Mouse (Mus musculus): ENCODE results near the gene Zfp580.
"Not testable (repeated sequence)": the region's sequence is repeated elsewhere in the genome, so short reads cannot be mapped to it uniquely, and the experiment has no call there.

Gene Zfp580

GRCm38 (mm10) chr7:5051193-5052192, at the start of gene Zfp580:
Zfp580 (plus strand) TSS chr7:5051538.
- peak; percentile 71 to 75 for DNase-seq (ENCODE audit: low spot score in 2 of 2)

GRCm38 (mm10) chr7:5002876-5003275, 48.5 kb upstream of the Zfp580 start:
- not testable (repeated sequence) for DNase-seq (ENCODE audit: low spot score in 2 of 2)

- DNase-seq (ENCODE audit: low spot score in 2 of 2), result no peak
These were observed 43.1 kb upstream of the Zfp580 start for GRCm38 (mm10) chr7:5008229-5008628.

GRCm38 (mm10) chr7:5012681-5013513, 38.4 kb upstream of the Zfp580 start:
- no peak for DNase-seq (ENCODE audit: low spot score in 2 of 2)

GRCm38 (mm10) chr7:5014251-5015117, 36.9 kb upstream of the Zfp580 start, which contains the start of the genes Zfp524 and Fiz1:
Zfp524 (plus strand) TSS chr7:5014415.
Fiz1 (minus strand) TSS chr7:5014697.
- peak; percentile 91 to 97 for DNase-seq (ENCODE audit: low spot score in 2 of 2)

GRCm38 (mm10) chr7:5015118-5016001, 36.0 kb upstream of the Zfp580 start, which contains the start of gene Gm44973:
Gm44973 (plus strand) TSS chr7:5015496.
- peak; percentile 79 to 82 for DNase-seq (ENCODE audit: low spot score in 2 of 2)

DNA sequence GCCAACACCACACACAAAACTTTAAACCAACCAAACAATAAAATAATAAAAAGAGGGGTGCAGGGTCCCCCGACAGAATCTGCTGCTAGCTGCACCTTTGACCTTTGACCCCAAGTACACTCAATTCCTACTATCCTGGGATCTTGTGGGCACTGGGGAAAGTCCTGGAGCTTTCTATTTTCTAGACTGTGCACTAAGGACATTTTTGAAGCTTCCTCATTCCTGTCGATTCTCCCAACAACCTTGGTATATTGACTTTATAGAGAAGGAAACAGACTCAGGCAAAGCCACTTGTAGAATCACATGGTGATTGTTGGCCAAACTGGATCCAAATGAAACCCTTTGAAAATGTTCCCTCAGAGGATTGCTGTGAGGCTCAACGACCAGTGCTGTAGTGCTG, 35.3 kb upstream of the Zfp580 start:
- DNase-seq (ENCODE audit: low spot score in 2 of 2), result no peak

DNA sequence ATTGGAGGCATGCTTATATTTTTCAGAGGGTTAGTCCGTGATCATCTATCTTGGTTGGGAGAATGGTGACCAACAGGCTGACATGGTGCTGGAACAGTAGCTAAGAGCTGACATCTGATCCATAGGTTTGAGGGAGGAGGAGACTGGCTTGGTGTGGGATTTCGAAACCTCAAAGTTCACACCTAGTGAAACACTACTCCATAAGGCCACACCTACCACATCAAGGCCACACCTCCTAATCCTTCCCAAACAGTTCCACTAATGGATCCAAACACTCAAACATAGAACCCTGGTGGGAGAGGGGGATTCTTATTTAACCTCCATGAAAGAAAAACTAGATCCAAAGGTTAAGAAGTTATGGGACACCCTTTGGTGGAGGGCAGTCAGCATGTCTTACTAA, 34.4 kb upstream of the Zfp580 start:
- no peak for DNase-seq (ENCODE audit: low spot score in 2 of 2)

DNA sequence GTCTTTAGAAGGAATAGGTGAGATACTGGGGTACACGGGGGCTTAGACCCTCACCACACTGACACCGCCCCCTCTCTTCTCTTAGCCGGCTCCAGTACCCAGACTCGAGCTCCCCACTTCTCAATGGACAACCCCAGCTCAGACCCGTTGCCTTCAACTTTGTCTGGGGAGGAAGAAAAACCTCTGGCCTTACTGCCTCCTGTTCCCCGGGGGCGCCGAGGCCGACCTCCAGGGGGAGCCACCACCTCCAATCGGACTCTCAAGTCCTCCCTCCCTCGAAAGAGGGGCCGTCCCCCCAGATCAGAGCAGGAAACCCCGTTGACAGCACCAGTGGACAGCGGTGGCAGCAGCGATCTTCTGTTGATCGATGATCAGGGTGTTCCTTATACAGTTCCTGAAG, 34.0 kb upstream of the Zfp580 start:
- no peak for DNase-seq (ENCODE audit: low spot score in 2 of 2)

DNA sequence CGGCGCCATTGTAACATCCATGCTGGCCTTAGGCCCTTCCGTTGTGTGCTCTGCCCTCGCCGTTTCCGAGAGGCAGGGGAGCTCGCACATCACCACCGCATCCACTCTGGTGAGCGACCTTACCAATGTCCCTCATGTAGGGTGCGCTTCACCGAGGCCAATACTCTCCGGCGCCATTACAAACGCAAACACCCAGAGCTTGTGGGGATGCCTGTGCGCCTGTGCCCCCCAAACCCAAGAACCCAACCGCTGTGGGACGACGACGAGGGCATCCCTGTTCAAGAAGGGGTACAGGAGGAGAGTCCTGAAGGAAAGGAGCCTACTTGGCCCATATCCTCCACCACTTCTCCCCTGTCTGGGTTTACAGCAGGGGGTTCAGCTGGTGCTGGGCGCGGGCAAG, 33.4 kb upstream of the Zfp580 start:
- DNase-seq (ENCODE audit: low spot score in 2 of 2), result no peak

DNA sequence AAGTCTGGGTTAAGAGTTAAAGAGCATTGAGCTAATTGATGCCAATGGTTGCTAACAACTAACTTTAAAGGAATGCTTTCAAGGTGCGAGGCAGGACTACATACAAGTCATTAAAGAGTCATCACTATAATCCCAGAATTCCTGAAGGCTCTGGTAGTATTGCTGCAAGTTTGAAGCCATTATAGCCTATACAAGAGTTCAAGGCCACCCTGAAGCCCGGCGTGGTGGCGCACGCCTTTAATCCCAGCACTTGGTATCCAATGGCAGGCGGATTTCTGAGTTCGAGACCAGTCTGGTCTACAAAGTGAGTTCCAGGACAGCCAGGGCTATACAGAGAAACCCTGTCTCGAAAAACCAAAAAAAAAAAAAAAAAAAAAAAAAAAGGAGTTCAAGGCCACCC, 31.8 kb upstream of the Zfp580 start:
- DNase-seq (ENCODE audit: low spot score in 2 of 2), result not testable (repeated sequence)

DNA sequence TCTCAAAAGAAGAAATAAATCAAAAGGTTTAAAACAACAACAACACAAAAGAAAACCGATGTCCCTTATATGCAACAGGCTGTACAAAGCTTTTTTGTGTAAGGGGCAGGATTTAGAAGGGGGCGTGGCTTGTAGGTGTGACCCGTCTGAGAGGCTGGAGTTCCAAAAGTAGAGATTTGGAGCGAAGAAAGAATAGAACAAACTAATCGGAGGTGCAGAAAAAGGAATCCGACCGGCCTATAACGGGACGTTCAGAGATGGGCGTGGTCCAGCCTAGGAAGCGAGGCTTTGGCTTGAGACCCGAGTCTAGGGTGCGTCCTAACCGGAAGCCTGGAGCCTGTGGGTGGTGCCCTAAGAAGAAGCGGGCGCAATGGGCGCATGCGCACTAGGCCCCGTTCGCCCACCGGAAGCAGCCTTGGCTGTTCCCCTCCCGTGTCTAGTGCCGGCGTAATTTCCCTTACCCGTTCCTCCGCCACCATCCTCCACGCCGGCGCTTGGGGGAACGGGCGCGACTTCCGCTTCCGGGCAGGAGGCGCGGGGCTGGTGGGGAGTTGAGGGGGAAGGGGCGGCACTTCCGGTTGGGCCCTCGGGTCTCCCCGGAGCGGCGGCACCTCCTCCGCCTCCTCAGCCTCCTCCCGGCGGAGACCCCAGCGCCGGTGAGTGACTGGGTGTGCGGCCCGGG, 31.2 kb upstream of the Zfp580 start, which contains the start of the genes Zfp865 and Ccdc106:
TSS of gene Zfp865 (plus strand) at position 377 of the 682 bp plus-strand sequence.
TSS of gene Ccdc106 (plus strand) at position 554 of the 682 bp plus-strand sequence.
- DNase-seq (ENCODE audit: low spot score in 2 of 2), result peak; percentile 99

- no peak for DNase-seq (ENCODE audit: low spot score in 2 of 2)
These were observed 30.7 kb upstream of the Zfp580 start for GRCm38 (mm10) chr7:5020685-5021084.

DNA sequence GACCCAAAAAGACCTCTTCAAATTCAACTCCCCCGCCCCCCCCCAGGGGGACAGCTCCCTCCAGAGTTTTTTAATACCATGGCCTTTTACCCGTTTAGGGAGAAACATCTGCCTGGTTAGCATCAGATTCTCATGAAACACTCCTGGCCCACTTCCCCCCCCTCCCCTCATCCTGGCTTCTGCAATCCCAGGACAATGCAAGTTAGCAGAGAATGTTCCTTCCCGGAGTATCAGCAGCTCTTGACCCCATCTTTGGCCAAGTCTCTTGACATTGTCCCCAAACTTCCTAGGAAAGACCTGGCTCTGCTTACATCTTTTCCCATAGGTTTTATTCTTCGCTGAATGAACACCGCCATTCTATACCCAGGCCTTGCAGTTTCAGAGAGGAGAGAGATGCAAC, 30.1 kb upstream of the Zfp580 start:
- DNase-seq (ENCODE audit: low spot score in 2 of 2), result no peak

- DNase-seq (ENCODE audit: low spot score in 2 of 2), result no peak
These were observed 21.8 kb upstream of the Zfp580 start for GRCm38 (mm10) chr7:5029543-5029942.

DNA sequence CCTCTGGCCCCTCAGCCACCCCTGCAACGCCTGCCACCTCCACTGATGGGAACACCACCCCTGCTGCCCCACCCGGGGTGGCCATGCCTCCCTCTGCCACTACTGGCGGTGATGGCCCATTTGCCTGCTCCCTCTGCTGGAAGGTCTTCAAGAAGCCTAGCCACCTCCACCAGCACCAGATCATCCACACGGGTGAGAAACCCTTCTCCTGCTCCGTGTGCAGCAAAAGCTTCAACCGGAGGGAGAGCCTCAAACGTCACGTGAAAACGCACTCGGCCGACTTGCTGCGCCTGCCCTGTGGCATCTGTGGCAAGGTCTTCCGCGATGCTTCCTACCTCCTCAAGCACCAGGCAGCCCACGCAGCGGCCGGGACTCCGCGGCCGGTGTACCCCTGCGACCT, 21.4 kb upstream of the Zfp580 start:
- no peak for DNase-seq (ENCODE audit: low spot score in 2 of 2)

DNA sequence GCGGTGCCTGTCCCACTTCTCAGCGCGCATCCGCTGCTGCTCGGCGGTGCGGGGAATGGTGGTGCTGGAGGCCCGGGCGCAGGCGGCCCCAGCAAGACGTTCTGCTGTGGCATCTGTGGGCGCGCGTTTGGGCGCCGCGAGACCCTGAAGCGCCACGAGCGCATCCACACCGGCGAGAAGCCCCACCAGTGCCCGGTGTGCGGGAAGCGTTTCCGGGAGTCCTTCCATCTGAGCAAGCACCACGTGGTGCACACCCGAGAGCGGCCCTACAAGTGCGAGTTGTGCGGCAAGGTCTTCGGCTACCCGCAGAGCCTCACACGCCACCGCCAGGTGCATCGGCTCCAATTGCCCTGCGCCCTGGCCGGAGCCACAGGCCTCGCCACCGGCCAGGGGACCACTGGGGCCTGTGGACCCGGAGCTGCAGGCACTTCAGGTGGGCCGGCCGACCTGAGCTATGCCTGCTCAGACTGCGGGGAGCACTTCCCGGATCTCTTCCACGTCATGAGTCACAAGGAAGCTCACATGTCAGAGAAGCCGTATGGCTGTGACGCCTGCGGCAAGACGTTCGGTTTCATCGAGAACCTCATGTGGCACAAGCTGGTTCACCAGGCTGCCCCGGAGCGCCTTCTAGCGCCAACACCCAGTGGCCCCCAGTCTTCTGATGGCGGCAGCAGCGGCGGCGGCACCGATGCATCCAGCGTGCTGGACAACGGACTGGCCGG, 20.6 kb upstream of the Zfp580 start:
- no peak for DNase-seq (ENCODE audit: low spot score in 2 of 2)

GRCm38 (mm10) chr7:5031496-5031895, 19.8 kb upstream of the Zfp580 start:
- no peak for DNase-seq (ENCODE audit: low spot score in 2 of 2)

DNA sequence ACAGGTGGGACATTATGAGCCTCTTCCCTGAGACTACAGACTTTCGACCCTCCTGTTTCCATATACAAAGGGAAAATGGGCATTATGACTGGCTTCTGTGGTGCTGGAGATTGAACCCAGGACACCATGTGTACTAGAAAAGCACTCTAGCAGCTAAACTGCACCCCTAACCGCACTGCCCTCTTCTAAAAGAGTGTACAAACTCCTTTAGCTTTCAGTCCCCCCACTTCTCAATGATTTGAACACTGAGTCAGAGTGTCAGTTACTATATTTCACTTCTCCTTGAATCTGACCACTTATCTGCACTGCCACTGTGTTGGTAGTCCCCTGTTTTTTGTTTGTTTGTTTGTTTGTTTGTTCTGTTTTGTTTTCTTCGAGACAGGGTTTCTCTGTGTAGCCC, 17.5 kb upstream of the Zfp580 start, which contains the start of gene 4632433K11Rik:
TSS of gene 4632433K11Rik (plus strand) at position 301 of the 400 bp plus-strand sequence.
- no peak for DNase-seq (ENCODE audit: low spot score in 2 of 2)
